Mouse (Mus musculus) E14TG2a.4 (cell line): ENCODE results near the gene Grip1.

Source experiments
- CTCF ChIP-seq: conservative IDR thresholded peaks from 2 replicates; pipeline ENCODE4 v1.5.1; 2014; ENCODE audit warnings: low read length
- NANOG ChIP-seq: IDR thresholded peaks from 2 replicates; pipeline ENCODE4 v1.6.1; 2014; ENCODE audit warnings: borderline replicate concordance, low read length, mixed read lengths
- POU5F1 ChIP-seq: IDR thresholded peaks from 2 replicates; pipeline ENCODE4 v1.6.1; 2014; ENCODE audit warnings: low read length, borderline replicate concordance

GRCm38 (mm10) chr10:119820428-119820827 is 366.8 kb downstream of the Grip1 start:
- TF ChIP-seq CTCF (no peak), NANOG (no peak), POU5F1 (no peak)
